Mouse (Mus musculus) cerebellum, adult 9-11 months (tissue): ENCODE results near the gene Ccdc54.

Experiments used
- DNase-seq: peaks from one replicate; pipeline ENCODE4 v3.0.0; 2022

Gene Ccdc54

GRCm38 (mm10) chr16:50591054-50591453, at the start of gene Ccdc54:
Ccdc54 (minus strand) TSS chr16:50591154.
- no peak for DNase-seq

GRCm38 (mm10) chr16:50632585-50632984, 41.6 kb upstream of the Ccdc54 start:
- DNase-seq: no peak

- DNase-seq: no peak
These were observed 24.6 kb upstream of the Ccdc54 start for GRCm38 (mm10) chr16:50615569-50615968.

- no peak for DNase-seq
These were observed 22.0 kb upstream of the Ccdc54 start for GRCm38 (mm10) chr16:50612944-50613343.

DNA sequence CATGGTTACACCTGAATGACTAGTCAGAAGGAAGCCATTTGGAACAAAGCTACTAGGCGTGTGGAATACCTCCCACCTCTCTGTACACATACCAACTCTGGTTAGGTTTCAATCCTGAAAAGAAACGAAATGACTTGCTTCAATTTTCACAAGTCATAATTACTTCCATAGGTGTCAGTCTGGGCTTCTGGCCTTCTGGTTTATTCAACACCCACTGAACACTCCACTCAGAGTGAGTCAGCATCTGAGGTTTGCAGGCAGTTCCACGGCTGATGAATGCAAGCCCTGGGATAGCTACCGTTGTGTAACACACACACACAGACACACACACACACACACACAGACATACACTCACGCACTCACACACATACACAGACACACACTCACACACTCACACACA, 19.6 kb upstream of the Ccdc54 start:
- no peak for DNase-seq

GRCm38 (mm10) chr16:50607776-50608562, 17.0 kb upstream of the Ccdc54 start:
- DNase-seq: no peak

GRCm38 (mm10) chr16:50604826-50605225, 13.9 kb upstream of the Ccdc54 start:
- DNase-seq: no peak

GRCm38 (mm10) chr16:50601947-50602346, 11.0 kb upstream of the Ccdc54 start:
- DNase-seq: no peak

GRCm38 (mm10) chr16:50600665-50601064, 9.7 kb upstream of the Ccdc54 start:
- no peak for DNase-seq

DNA sequence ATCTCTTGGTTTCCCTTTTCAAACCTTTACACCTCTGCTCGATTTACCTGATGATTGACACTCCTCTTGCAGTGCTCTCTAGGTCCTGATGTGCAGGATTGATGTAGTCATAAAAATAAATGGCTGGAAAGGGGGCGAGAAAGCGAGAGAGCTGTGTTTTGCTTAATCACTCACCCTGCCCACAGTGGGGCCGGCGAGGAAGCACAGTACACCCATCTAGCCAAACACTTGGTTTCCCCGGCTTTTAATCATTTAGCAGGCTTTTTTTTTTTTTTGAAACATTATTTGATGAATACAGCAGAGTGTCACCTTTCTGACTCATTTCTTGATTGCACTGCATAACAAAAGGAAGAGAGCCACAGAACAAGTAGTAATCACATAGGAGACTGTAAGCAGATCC, 5.7 kb upstream of the Ccdc54 start:
- no peak for DNase-seq

- no peak for DNase-seq
These were observed 5.2 kb upstream of the Ccdc54 start for GRCm38 (mm10) chr16:50596171-50596570.

DNA sequence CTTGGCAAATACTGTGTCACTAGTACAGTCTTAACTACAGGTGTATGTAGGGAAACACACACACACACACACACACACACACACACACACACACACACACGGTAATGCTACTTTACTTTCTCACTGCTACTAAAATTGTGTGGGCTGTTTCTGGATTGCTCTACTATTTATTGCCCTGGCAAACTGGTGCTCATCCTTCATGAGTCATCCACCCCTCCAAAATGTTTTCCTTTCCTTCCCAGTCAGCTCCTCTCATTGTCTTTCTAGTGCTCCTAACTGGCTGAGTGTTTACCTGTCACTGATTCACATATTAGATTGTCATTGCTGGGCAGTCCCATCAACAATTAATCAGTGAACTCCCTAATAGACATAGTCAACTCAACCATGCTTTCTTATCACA, 3.9 kb upstream of the Ccdc54 start:
- DNase-seq: no peak

DNA sequence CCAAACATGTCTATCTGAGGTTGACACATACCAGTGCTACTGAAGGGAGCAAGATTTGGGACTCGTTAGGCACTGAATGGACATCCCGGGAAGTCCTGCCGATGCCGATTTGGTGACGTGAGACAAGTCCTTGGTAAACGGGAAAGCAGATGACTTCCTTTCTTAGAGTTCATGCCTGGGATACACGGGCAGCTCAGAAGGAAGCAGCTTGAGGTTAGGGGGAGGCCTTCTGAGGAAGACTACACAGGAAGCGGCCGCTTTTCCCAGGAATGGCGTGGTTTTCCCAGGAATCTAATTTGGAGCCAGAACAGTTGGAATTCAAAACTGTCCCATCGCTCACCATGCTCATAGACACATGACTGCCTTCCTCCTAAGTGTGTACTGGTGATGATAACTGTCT, 2.4 kb upstream of the Ccdc54 start:
- no peak for DNase-seq

DNA sequence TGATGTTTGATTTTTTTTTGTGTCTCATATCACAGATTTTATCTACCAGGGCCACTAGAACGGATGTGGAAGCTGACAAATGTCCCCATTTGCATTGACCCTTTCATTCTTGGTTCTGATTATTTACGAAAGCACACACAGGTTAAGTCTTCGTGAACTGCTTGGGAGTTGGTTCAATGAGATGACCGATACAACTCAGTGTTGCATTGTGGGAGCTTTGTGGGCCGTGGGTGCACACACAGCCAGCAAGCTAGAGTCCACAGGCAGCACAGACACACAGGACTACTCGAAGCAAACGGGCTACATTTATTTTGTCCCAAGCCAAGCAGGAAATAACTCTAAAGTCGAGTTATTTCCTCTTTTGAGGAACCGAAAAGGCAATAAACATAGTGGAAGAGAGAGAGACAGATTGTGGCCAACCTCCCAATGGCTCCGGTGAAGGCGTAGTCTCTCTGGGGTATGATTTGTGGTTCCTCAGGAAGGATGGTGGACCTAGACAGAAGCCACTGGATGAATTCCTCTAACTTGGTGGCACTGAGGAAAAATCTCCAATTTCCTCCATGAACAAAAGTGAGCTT, 1.3 kb downstream of the Ccdc54 start:
- no peak for DNase-seq

DNA sequence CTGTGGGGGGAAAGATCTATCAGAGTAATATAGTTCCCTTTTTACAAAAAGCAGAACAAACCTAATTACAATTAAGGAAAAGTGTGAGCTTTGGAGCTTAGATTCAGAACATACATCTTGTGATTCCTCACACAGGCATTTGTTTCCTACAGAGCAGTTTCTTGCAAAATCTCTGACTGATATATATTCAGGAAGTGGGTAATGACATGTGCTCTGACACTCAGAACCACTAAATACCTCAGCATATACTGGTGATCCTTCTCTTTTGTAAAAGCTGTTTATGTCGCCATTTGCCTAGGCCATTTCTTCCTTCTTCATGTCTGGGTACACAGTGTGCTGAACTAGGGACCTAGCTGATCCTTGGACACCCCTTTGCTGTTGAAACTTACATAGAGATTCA, 2.8 kb downstream of the Ccdc54 start:
- DNase-seq: no peak

GRCm38 (mm10) chr16:50587139-50587538, 3.8 kb downstream of the Ccdc54 start:
- DNase-seq: no peak

DNA sequence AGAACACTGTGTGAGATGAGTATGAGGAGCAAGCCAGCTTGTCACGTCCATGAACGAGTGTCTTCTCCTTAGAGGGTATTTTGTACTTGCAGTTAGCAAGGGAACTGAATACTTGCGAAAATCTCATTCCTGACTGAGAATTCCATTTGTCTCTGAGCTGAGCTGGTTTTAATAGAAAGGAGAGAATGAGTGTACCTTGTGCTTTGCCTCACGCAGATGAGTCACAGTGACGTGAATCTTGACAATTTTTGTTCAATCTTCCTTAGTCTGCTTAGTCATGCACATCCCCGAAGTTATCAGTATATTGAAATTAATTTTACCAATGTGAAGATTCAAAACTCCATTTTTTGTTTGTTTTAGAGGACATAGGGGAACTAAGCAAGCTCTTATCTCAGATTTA, 12.6 kb downstream of the Ccdc54 start:
- DNase-seq: no peak

GRCm38 (mm10) chr16:50572557-50572956, 18.4 kb downstream of the Ccdc54 start:
- DNase-seq: no peak

GRCm38 (mm10) chr16:50559163-50559771, 31.7 kb downstream of the Ccdc54 start:
- no peak for DNase-seq

- DNase-seq: no peak
These were observed 37.1 kb downstream of the Ccdc54 start for GRCm38 (mm10) chr16:50553828-50554227.

GRCm38 (mm10) chr16:50551871-50552528, 39.0 kb downstream of the Ccdc54 start:
- no peak for DNase-seq

GRCm38 (mm10) chr16:50550927-50551326, 40.0 kb downstream of the Ccdc54 start:
- no peak for DNase-seq

DNA sequence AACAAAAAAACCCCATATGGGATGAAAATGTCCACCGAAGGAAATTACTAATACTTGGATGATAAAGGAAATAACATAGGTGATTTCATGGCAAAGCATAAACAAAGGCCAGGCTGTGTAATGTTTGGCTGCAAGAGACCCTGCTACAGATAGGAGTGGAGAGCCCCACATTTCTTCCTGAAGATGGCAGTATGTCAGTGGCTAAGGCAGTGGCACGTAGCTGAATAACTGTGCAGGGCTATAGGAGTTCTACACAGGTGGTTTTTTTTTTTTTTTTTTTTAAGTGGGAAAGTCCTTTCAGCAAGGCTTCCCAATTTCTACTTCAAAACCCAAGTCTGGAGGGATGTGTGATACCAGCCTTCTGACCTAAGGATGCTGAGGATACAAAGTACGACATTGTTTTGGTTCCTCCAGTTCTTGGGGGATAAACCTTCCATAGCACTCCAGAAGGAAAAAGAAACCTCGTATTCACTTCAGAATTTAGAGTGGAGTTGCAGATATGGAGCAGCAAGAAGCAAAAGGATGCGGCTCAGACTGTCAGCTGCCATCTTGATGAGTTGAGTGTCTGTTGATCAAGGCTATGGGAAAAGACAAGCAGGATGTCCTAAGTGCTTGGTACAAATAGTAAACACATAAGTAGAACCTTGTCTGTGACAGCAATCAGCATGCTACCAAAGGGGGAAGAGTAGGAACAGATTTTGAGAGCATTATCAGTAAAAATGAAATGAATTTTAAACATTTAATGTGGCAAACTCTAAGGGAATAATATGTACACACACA, 48.2 kb downstream of the Ccdc54 start:
- DNase-seq: no peak
